Mouse (Mus musculus) heart, embryonic 12.5 days (tissue): ENCODE results near the gene Cdk2ap2. TPM values are rescaled to one million over a fixed set of nuclear protein-coding genes. Genes with fewer than 3 reads are reported as not detected.
A peak's percentile ranks its signal among the peaks of the same experiment; 100 is the strongest.

ENCODE experiments used
- ATAC-seq: fragments of 200-750 bp; cut with Nextera tagmentation; 2 replicates; pipeline ENCODE4 v1.8.0; 2017; ENCODE audit warnings: moderate TSS enrichment, moderate library complexity; ENCODE audit not compliant: insufficient number of reproducible peaks, low FRiP score
- H3K27ac ChIP-seq: fragments of 300-500 bp; sonication (generic); 2 replicates; pipeline ENCODE4 v1.5.1; 2016; ENCODE audit warnings: mild to moderate bottlenecking, moderate library complexity; ENCODE audit not compliant: poor library complexity, severe bottlenecking
- H3K27me3 ChIP-seq: fragments of 300-500 bp; sonication (generic); replicated peaks from 2 replicates; pipeline ENCODE4 v1.6.1; 2016; ENCODE audit warnings: mild to moderate bottlenecking, moderate library complexity
- H3K36me3 ChIP-seq: fragments of 300-500 bp; sonication (generic); 2 replicates; pipeline ENCODE4 v1.6.1; 2016; ENCODE audit warnings: mild to moderate bottlenecking, moderate library complexity
- H3K4me1 ChIP-seq: fragments of 300-500 bp; sonication (generic); replicated peaks from 2 replicates; pipeline ENCODE4 v1.6.1; 2016; ENCODE audit warnings: mild to moderate bottlenecking
- H3K4me2 ChIP-seq: fragments of 300-500 bp; sonication (generic); 2 replicates; pipeline ENCODE4 v1.6.1; 2016; ENCODE audit warnings: mild to moderate bottlenecking, moderate library complexity
- H3K4me3 ChIP-seq: fragments of 300-500 bp; sonication (generic); 2 replicates; pipeline ENCODE4 v1.5.1; 2016; ENCODE audit warnings: mild to moderate bottlenecking
- H3K9ac ChIP-seq: fragments of 300-500 bp; sonication (generic); 2 replicates; pipeline ENCODE4 v1.6.1; 2016; ENCODE audit warnings: mild to moderate bottlenecking, moderate library complexity
- H3K9me3 ChIP-seq: fragments of 300-500 bp; sonication (generic); replicated peaks from 2 replicates; pipeline ENCODE4 v1.6.1; 2016; ENCODE audit warnings: mild to moderate bottlenecking, moderate library complexity
- WGBS: fragments of 180-500 bp; shearing (Covaris S2); methylation state at CpG from one replicate; pipeline ENCODE4 v1.1.7; 2016; 5-methylcytosine and 5-hydroxymethylcytosine counted together
- polyA plus RNA-seq: library from polyadenylated mRNA; unstranded; fragments of >200 nt; fragmentation: Nextera tagmentation; extraction: Ambion mirVana; gene quantifications from 2 replicates; pipeline ENCODE4 v1.2.1, GENCODE M21; 2016

The Cdk2ap2 gene
- polyA plus RNA-seq, 1 experiment from 2014 or later = 57.6 TPM

DNA sequence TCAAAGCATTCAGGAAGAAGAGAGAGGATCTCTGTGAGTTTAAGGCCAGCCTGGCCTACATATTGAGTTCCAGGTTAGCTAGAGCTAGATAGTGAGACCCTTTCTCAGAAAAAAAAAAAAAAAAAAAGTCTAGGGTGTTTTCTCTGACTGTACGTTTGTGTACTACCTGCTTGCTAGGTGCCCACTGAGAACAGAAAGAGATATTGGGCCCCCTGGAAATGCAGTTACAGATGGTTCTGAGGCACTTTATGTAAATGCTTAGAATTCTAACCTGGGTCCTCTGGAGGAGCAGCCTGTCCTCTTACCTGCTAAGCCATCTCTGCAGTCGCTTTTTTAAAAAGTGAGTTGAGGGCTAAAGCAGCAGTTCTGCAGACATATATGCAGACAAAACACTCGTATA is 1.2 kb upstream of the Cdk2ap2 start:
- Histone ChIP-seq H3K4me3 (no peak overlapping the region), H3K27me3 (peaks cover 14% of the 10 kb centered on the region), H3K9ac (no peak overlapping the region), H3K27ac (no peak overlapping the region), H3K36me3 (no peaks in the 10 kb centered on the region), H3K4me2 (no peak overlapping the region), H3K9me3 (no peaks in the 10 kb centered on the region), H3K4me1 (peaks cover 36% of the 10 kb centered on the region)
- 68% methylated on average over 3 of the region's 3 CpGs for WGBS
- ATAC-seq = no peak

DNA sequence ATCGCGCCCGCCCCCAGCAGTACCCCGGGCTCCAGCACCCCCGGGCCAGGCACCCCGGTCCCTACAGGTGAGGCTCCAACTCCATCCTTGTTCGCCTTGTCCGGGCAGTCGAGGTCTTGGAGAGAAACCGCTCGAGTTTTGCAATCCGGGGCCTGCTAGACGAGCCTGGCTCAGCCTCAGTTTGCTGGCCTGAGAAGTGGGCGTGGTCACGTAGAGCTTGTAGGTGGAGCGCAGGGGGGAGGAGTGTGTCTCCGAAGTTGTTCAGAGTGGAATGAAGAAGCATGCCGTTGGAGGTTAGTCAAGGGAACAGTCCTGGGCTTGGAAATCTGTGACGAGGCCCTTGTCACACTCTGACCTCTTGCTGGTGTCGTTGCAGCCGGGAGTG is 451 bp downstream of the Cdk2ap2 start:
- under 1% methylated on average over 21 of the region's 21 CpGs for WGBS
- H3K36me3 ChIP-seq = no peaks in the 10 kb centered on the region

DNA sequence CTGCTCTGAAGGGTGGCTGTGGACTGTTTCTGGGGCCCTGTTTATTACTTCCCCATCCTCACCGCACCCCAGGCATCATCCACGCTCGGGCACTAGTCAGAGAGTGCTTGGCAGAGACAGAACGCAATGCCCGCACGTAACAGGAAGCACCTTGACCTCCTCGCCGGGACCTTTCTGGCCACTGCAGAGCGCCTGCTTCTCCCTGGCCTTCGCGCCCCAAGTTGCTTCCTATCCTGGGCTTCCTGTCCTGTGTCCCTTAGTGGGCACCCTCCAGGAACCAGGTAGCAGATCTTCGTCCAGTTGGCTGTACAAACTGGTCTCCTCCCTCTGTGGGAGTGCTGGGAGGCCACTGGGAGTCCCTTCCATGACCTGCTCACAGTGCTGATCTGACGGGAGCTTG is 1.4 kb downstream of the Cdk2ap2 start:
- WGBS = 90% methylated on average over 13 of the region's 13 CpGs
- H3K36me3 ChIP-seq = peaks cover 6% of the 10 kb centered on the region; the same call in 1 of the 2 replicates
- no peak overlapping the region for H3K27ac ChIP-seq
- H3K4me3 ChIP-seq = no peak overlapping the region
- peak overlapping the region; percentile 74; the same call in 1 of the 2 replicates for H3K4me2 ChIP-seq
- no peaks in the 10 kb centered on the region for H3K9me3 ChIP-seq
- H3K9ac ChIP-seq = no peak overlapping the region
- peaks cover 39% of the 10 kb centered on the region for H3K27me3 ChIP-seq
- H3K4me1 ChIP-seq = peaks cover 41% of the 10 kb centered on the region
- ATAC-seq = no peak

More for the DNA sequence above, 451 bp downstream of the Cdk2ap2 start:
- peak overlapping the region; percentile 74 for H3K4me2 ChIP-seq
- H3K4me3 ChIP-seq = peak overlapping the region; percentile 69
- peak overlapping the region; percentile 66 for H3K9ac ChIP-seq
- ATAC-seq = peak; percentile 76
- peaks cover 30% of the 10 kb centered on the region for H3K27me3 ChIP-seq
- H3K27ac ChIP-seq = peak overlapping the region; percentile 78
- H3K4me1 ChIP-seq = peaks cover 41% of the 10 kb centered on the region
- no peaks in the 10 kb centered on the region for H3K9me3 ChIP-seq

DNA sequence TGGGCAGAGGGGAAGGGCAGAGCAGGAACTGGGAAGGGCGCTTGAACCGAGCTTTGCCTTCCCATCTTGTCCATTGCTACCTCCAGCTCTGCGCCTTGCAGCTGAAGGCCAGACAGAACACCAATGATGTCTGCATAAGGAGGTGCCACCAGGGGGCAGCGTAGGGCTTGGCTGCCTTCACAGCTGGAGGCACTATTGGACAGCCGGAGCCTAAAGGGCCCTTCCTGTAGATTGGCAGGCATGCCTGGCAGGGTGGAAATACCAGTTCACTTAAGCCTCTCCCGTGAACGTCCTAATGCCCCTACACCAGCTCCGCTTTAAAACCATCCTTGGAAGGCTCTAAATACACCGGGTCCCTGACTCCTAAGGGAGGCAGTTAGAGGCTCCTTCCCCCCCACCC is 2.1 kb downstream of the Cdk2ap2 start:
- no peak; the same call in 1 of the 2 replicates for ATAC-seq
- Histone ChIP-seq H3K4me2 (peak overlapping the region; percentile 95), H3K36me3 (peaks cover 8% of the 10 kb centered on the region; the same call in 1 of the 2 replicates), H3K9me3 (no peaks in the 10 kb centered on the region), H3K27me3 (peaks cover 43% of the 10 kb centered on the region), H3K4me1 (peaks cover 41% of the 10 kb centered on the region), H3K4me3 (peak overlapping the region; percentile 59; the same call in 1 of the 2 replicates), H3K27ac (no peak overlapping the region), H3K9ac (no peak overlapping the region)
- whole genome bisulfite sequencing = 10% methylated on average over 9 of the region's 9 CpGs

DNA sequence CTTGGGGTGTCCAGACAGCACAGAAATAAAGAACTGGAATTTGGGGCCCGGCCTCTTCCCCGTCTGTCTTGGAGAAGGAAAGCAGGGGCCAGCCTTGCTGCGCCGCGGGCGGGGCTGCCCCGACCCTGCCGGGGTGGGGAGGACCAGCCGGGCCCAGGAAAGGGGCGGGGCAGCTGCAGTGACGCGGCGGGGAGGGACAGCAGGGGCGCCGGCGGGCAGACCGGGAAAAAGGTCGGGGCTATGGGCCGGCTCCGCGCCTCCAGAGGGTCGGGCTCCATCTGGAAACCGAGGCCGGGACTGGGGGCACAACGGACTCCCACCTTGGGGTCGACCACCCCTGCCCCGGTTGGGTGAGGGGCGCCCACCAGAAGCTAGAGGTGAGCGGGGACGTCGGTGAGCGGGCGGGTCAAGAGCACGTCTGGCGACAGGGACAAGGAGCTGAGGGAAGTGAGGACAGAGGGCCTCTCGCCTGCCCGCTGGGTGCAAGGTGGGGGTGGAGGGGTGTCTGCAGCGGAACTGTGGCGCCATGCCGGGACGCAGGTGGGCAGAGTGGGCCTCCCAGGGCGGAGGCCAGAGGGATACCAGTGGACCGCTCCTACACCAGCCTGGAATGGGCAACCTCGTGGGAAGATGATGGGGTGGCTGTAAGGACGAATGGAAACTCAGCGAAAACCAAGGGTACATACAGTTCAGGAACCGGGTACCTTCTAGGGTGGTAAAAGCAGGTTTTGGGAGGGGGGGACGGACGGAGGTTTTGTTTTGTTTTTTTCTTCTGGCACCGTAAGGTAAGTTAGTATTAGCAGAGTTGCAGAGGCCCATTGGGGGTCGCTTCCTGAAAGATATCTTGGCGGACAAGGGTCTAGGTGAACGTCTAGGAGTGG is 3.1 kb downstream of the Cdk2ap2 start, which contains the start of gene Pitpnm1:
TSS of gene Pitpnm1 (plus strand) at position 162 of the 881 bp plus-strand sequence.
- peak; percentile 51 for ATAC-seq
- peaks cover 41% of the 10 kb centered on the region for H3K4me1 ChIP-seq
- 1% methylated on average over 53 of the region's 53 CpGs for WGBS
- H3K27me3 ChIP-seq = peaks cover 46% of the 10 kb centered on the region
- H3K9ac ChIP-seq = peak within 1 kb of the TSS; percentile 65
- peak within 1 kb of the TSS; percentile 59 for H3K4me3 ChIP-seq
- no peaks in the 10 kb centered on the region for H3K9me3 ChIP-seq
- peaks cover 13% of the 10 kb centered on the region; the same call in 1 of the 2 replicates for H3K36me3 ChIP-seq
- H3K27ac ChIP-seq = peak within 1 kb of the TSS; percentile 4; the same call in 1 of the 2 replicates
- H3K4me2 ChIP-seq = peak within 1 kb of the TSS; percentile 95

DNA sequence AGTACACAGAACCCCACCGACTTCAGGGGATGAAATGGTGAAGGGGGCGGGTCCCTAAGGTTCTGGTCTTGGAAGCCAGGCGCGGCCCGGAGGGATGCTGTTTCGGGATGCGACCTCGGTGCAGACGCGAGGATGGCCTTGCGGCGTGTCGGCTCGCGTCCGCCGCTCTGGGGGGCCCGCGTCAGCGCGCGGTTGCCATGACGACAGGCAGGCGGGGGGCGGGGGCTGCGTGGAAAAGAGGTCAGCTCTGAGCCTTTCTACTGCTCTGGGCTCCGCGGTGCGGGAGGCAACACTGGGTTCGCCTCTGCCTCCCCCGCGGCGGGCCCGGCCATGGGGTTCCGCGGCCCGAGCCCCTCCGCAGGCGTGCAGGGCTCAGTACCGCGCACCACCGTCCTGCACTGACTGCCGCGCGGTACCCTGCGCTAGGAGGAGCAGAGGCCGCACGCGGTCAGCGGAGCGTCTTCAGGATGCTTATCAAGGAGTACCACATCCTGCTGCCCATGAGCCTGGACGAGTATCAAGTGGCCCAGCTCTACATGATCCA is 3.8 kb downstream of the Cdk2ap2 start:
- Histone ChIP-seq H3K9me3 (no peaks in the 10 kb centered on the region), H3K4me1 (peaks cover 41% of the 10 kb centered on the region), H3K27me3 (peaks cover 50% of the 10 kb centered on the region), H3K9ac (peak overlapping the region; percentile 65), H3K27ac (no peak overlapping the region), H3K4me2 (peak overlapping the region; percentile 95), H3K36me3 (peaks cover 19% of the 10 kb centered on the region; the same call in 1 of the 2 replicates), H3K4me3 (peak overlapping the region; percentile 59)
- ATAC-seq = no peak
- WGBS = under 1% methylated on average over 51 of the region's 52 CpGs

DNA sequence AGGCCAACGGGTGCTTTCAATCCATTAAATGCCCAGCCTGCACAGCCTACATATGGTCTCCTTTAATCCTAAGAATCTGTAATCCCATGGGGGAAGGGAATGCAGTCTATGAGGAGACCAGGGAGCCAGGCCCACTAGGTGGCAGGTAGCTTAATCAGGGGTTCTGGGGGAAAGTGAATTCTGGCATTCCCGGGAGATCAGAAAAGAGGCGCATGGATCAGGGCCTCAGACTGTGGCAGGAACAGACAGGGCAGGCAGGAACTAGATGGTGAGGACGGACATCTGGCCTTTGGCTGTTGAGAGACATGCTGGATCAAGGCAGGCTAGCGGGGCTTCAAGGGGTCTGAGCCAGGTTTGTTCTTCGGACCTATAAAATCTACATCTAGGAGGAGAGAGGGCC is 4.5 kb downstream of the Cdk2ap2 start:
- H3K4me1 ChIP-seq = peaks cover 37% of the 10 kb centered on the region
- 0 out of 2 replicates have a peak overlapping the region, but pooled peaks have one; percentile 59 for H3K4me3 ChIP-seq
- H3K27me3 ChIP-seq = peaks cover 50% of the 10 kb centered on the region
- H3K36me3 ChIP-seq = peaks cover 19% of the 10 kb centered on the region; the same call in 1 of the 2 replicates
- H3K27ac ChIP-seq = no peak overlapping the region
- H3K9me3 ChIP-seq = no peaks in the 10 kb centered on the region
- H3K9ac ChIP-seq = no peak overlapping the region
- WGBS = 69% methylated on average over 6 of the region's 6 CpGs
- no peak for ATAC-seq
- peak overlapping the region; percentile 95; the same call in 1 of the 2 replicates for H3K4me2 ChIP-seq

DNA sequence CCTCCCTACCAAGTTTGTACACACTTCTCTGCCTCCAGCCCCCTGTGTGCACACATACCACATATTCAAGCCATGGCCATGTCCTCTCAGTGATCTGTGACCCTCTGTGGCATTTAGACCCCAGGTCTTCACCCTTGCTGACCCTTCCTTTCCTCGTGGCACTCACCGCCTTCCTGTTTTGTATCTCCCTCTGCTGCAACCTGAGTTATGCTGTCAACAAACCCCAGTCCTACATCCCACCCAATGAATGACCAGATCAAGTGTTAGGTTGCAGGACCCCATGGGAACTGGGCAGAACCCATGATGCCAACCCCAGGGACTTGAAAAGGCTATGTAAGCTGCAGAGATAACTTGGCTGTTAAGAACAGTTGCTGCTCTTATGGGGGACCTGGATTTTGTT is 5.1 kb downstream of the Cdk2ap2 start:
- Histone ChIP-seq H3K9me3 (no peaks in the 10 kb centered on the region), H3K36me3 (peaks cover 19% of the 10 kb centered on the region; the same call in 1 of the 2 replicates), H3K27me3 (peaks cover 50% of the 10 kb centered on the region), H3K4me1 (peaks cover 36% of the 10 kb centered on the region), H3K27ac (no peak overlapping the region), H3K9ac (no peak overlapping the region), H3K4me3 (no peak overlapping the region), H3K4me2 (no peak overlapping the region)
- WGBS = 79% methylated on average over 2 of the region's 2 CpGs
- no peak for ATAC-seq

DNA sequence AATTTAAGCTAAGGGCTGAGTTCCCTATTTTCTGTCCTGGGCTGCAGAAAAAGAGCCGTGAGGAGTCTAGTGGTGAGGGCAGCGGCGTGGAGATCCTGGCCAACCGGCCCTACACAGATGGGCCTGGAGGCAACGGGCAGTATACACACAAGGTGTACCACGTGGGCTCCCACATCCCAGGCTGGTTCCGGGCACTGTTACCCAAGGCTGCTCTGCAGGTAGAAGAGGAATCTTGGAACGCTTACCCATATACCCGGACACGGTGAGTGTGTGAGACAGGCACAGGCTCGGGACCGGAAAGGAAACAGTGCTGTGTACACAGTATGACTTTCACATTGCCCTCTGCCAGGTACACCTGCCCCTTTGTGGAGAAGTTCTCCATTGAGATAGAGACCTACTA is 5.6 kb downstream of the Cdk2ap2 start:
- 89% methylated on average over 12 of the region's 12 CpGs for WGBS
- Histone ChIP-seq H3K9ac (no peak overlapping the region), H3K36me3 (peaks cover 19% of the 10 kb centered on the region; the same call in 1 of the 2 replicates), H3K9me3 (no peaks in the 10 kb centered on the region), H3K4me1 (peaks cover 33% of the 10 kb centered on the region), H3K27ac (no peak overlapping the region), H3K4me2 (no peak overlapping the region), H3K4me3 (no peak overlapping the region), H3K27me3 (peaks cover 50% of the 10 kb centered on the region)
- no peak for ATAC-seq

DNA sequence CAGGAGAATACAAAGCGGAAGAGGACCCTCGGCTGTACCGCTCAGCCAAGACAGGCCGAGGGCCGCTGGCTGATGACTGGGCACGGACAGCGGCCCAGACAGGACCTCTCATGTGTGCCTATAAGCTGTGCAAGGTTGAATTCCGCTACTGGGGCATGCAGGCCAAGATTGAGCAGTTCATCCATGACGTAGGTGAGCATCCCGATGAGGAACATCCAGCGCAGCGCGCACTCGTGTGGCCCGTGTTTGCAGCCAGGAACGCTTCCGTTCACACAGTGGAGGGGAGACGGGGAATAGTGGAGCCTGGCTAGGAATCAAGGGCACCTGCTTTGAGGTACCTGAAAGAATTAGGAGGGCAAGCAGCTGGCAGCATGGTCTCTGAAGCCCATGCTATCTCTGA is 6.3 kb downstream of the Cdk2ap2 start:
- H3K9ac ChIP-seq = no peak overlapping the region
- H3K4me3 ChIP-seq = no peak overlapping the region
- ATAC-seq = no peak
- H3K9me3 ChIP-seq = no peaks in the 10 kb centered on the region
- H3K27me3 ChIP-seq = peaks cover 50% of the 10 kb centered on the region
- H3K4me1 ChIP-seq = peaks cover 28% of the 10 kb centered on the region
- peaks cover 19% of the 10 kb centered on the region; the same call in 1 of the 2 replicates for H3K36me3 ChIP-seq
- 92% methylated on average over 18 of the region's 18 CpGs for WGBS
- no peak overlapping the region for H3K27ac ChIP-seq
- H3K4me2 ChIP-seq = no peak overlapping the region

DNA sequence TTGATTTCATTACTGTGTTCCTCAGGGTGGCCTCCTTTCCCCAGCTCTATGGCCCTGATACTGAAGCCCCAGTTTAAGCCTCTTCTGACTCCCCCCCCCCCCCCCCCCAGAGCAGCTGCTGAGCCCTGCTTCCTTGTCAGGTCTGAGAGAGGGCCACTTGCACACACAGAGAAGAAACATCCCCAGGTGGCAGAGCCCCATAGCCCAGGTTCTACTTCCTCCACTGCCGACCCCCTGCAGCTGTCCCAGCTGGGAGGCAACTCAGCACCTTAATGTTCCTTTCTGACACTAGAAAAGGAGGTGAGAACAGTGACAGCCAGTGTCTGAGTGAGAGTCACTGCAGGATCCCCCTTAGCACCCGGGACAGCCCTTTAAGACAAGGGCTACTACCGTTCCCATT is 6.8 kb downstream of the Cdk2ap2 start:
- Histone ChIP-seq H3K36me3 (peaks cover 19% of the 10 kb centered on the region; the same call in 1 of the 2 replicates), H3K4me1 (peaks cover 23% of the 10 kb centered on the region), H3K9me3 (no peaks in the 10 kb centered on the region), H3K4me2 (no peak overlapping the region), H3K27ac (no peak overlapping the region), H3K4me3 (no peak overlapping the region), H3K27me3 (peaks cover 50% of the 10 kb centered on the region), H3K9ac (no peak overlapping the region)
- no peak for ATAC-seq
- WGBS = 41% methylated on average over 3 of the region's 3 CpGs
